26 mouse cellular contexts compared by ENCODE assay signal in genomic region chr13:69506341-69507086, GRCm38 (mm10). TPM values are rescaled to one million over a fixed set of nuclear protein-coding genes. Genes with fewer than 3 reads are reported as not detected.
DNase-seq lines count a peak whose midpoint lies in the region; ATAC-seq and TF ChIP-seq lines count a peak whose summit lies in the region.
"Had no signal": no experiment of that assay in that cellular context is flagged by ENCODE, and none has a peak within 500 bp of the region (broad histone marks: within the 10 kb centered on the region; RNA-seq: fewer than 3 reads in every experiment).

No protein-coding gene starts in this region.

- no peak for DNase-seq in lung, postnatal 0 days (ENCODE audit: low spot score)
- DNase-seq in lung, postnatal 10 days, result no peak
- no peak for DNase-seq in stomach, postnatal 0 days (ENCODE audit: low spot score)
- no peak for DNase-seq in ovary, postnatal 36 days (ENCODE audit: low spot score)
- no peak for DNase-seq in kidney, adult 18-20 months
- no peak for DNase-seq in right cerebral cortex, postnatal 14 days
- DNase-seq: adrenal gland, postnatal 36 days; cerebellum, adult 11-12 months; cerebellum, postnatal 14 days; gastrocnemius, postnatal 14 days; heart, adult 11 months; heart, postnatal 10 days; kidney, adult 8-10 months; kidney, postnatal 10 days; lung, embryonic 14.5 days; lung, postnatal 4 days; right cerebral cortex, adult 18-20 months had no signal

- H3K4me3 ChIP-seq in lung, postnatal 0 days (ENCODE audit: low read depth, low read length), result no peak overlapping the region
- no peak overlapping the region for H3K4me3 ChIP-seq in liver, embryonic 15.5 days (replicated peaks)
- no peak overlapping the region for H3K4me3 ChIP-seq in stomach, postnatal 0 days (ENCODE audit: low read depth, low read length)
- H3K4me3 ChIP-seq: embryonic facial prominence, embryonic 13.5 days; hindbrain, embryonic 12.5 days; limb, embryonic 13.5 days; midbrain, embryonic 10.5 days had no signal

- no peak for TF ChIP-seq CTCF in lung, postnatal 0 days (IDR thresholded peaks at IDR 0.05)
- no peak for TF ChIP-seq CTCF in stomach, postnatal 0 days (IDR thresholded peaks at IDR 0.05; ENCODE audit: low read depth)

- H3K36me3 ChIP-seq in lung, postnatal 0 days (ENCODE audit: insufficient read depth, low read length), result peaks cover 45% of the 10 kb centered on the region
- H3K36me3 ChIP-seq in liver, embryonic 15.5 days (replicated peaks), result peaks cover 91% of the 10 kb centered on the region
- peaks cover 34% of the 10 kb centered on the region for H3K36me3 ChIP-seq in stomach, postnatal 0 days (ENCODE audit: control insufficient read depth, insufficient read depth, low read length)

- no peaks in the 10 kb centered on the region for H3K27me3 ChIP-seq in lung, postnatal 0 days (replicated peaks; ENCODE audit: insufficient read depth, low read length)
- no peaks in the 10 kb centered on the region for H3K27me3 ChIP-seq in liver, embryonic 15.5 days
- H3K27me3 ChIP-seq in stomach, postnatal 0 days (ENCODE audit: control insufficient read depth, insufficient read depth, low read length), result no peaks in the 10 kb centered on the region
- H3K27me3 ChIP-seq: embryonic facial prominence, embryonic 13.5 days; hindbrain, embryonic 12.5 days; limb, embryonic 13.5 days; Patski had no signal

- no peaks in the 10 kb centered on the region for H3K9me3 ChIP-seq in lung, postnatal 0 days (ENCODE audit: low read length)
- H3K9me3 ChIP-seq in liver, embryonic 15.5 days (replicated peaks), result no peaks in the 10 kb centered on the region
- no peaks in the 10 kb centered on the region for H3K9me3 ChIP-seq in stomach, postnatal 0 days (ENCODE audit: control insufficient read depth, low read length)
- H3K9me3 ChIP-seq: embryonic facial prominence, embryonic 13.5 days; hindbrain, embryonic 12.5 days; limb, embryonic 13.5 days; midbrain, embryonic 10.5 days had no signal

- no peaks in the 10 kb centered on the region for H3K4me1 ChIP-seq in lung, postnatal 0 days (ENCODE audit: insufficient read depth, low read depth, low read length)
- H3K4me1 ChIP-seq in liver, embryonic 15.5 days (replicated peaks), result peaks cover 44% of the 10 kb centered on the region
- H3K4me1 ChIP-seq in stomach, postnatal 0 days (replicated peaks; ENCODE audit: control insufficient read depth, insufficient read depth), result no peaks in the 10 kb centered on the region
- H3K4me1 ChIP-seq: hindbrain, embryonic 12.5 days; midbrain, embryonic 10.5 days had no signal

- TF ChIP-seq EP300 in lung, postnatal 0 days (IDR thresholded peaks at IDR 0.05), result no peak
- no peak for TF ChIP-seq EP300 in stomach, postnatal 0 days (optimal IDR thresholded peaks at IDR 0.05)

- H3K4me2 ChIP-seq in lung, postnatal 0 days (replicated peaks; ENCODE audit: low read depth, low read length), result no peak overlapping the region
- H3K4me2 ChIP-seq in liver, embryonic 15.5 days, result 0 out of 2 replicates have a peak overlapping the region, but pooled peaks have one; percentile 25
- no peak overlapping the region for H3K4me2 ChIP-seq in stomach, postnatal 0 days (replicated peaks; ENCODE audit: low read depth)
- H3K4me2 ChIP-seq: embryonic facial prominence, embryonic 13.5 days; heart, embryonic 11.5 days; hindbrain, embryonic 12.5 days; limb, embryonic 13.5 days; lung, embryonic 14.5 days had no signal

- WGBS in lung, postnatal 0 days, result 64% methylated on average over 12 of the region's 12 CpGs
- 31% methylated on average over 12 of the region's 12 CpGs for WGBS in liver, embryonic 15.5 days (ENCODE audit: insufficient replicate concordance)
- 74% methylated on average over 12 of the region's 12 CpGs for WGBS in stomach, postnatal 0 days

- no peak overlapping the region for H3K9ac ChIP-seq in lung, postnatal 0 days (replicated peaks; ENCODE audit: low read depth)
- no peak overlapping the region for H3K9ac ChIP-seq in liver, embryonic 15.5 days
- no peak overlapping the region for H3K9ac ChIP-seq in stomach, postnatal 0 days (ENCODE audit: low read length)
- H3K9ac ChIP-seq: embryonic facial prominence, embryonic 13.5 days; hindbrain, embryonic 12.5 days; limb, embryonic 13.5 days; lung, embryonic 14.5 days had no signal

- H3K27ac ChIP-seq in lung, postnatal 0 days (ENCODE audit: low read length), result no peak overlapping the region
- H3K27ac ChIP-seq in liver, embryonic 15.5 days (replicated peaks), result peak overlapping the region; percentile 66; the same call in 1 of the 2 replicates
- H3K27ac ChIP-seq in stomach, postnatal 0 days (replicated peaks), result no peak overlapping the region
- H3K27ac ChIP-seq: embryonic facial prominence, embryonic 13.5 days; hindbrain, embryonic 12.5 days; limb, embryonic 13.5 days; midbrain, embryonic 10.5 days had no signal

- peak; percentile 37 for ATAC-seq in lung, postnatal 0 days
- ATAC-seq in erythroid progenitor cell, adult 5-6 weeks (replicated peaks; ENCODE audit: low FRiP score, poor library complexity, severe bottlenecking), result peak; percentile 39; the same call in 1 of the 2 replicates
- peak; percentile 85 for ATAC-seq in liver, embryonic 15.5 days (ENCODE audit: insufficient read depth)
- peak; percentile 38; the same call in 1 of the 2 replicates for ATAC-seq in stomach, postnatal 0 days (ENCODE audit: low FRiP score, low TSS enrichment)
- ATAC-seq: forebrain, embryonic 14.5 days; Patski had no signal

RNA-seq across cellular contexts. Expression of gene Nsun2, which starts 27.0 kb away (rescaled TPM):
- 34.7 and 38.1 TPM in 2 replicates for polyA plus RNA-seq in lung, postnatal 0 days (2015; fragmentation: Nextera tagmentation; extraction: Ambion mirVana)
- total RNA-seq in erythroid progenitor cell, adult 5-6 weeks (2015; ENCODE audit: low replicate concordance), result 21.8 and 22.3 TPM in 2 replicates
- 28.1 and 33.8 TPM in 2 replicates for total RNA-seq in erythroid progenitor cell, adult 5-6 weeks (2017; ENCODE audit: low replicate concordance)
- polyA plus RNA-seq in liver, embryonic 15.5 days (2015; fragmentation: Nextera tagmentation; extraction: Ambion mirVana), result 82.4 and 84.3 TPM in 2 replicates
- polyA plus RNA-seq in stomach, postnatal 0 days (2015; fragmentation: Nextera tagmentation; extraction: Ambion mirVana), result 68.6 and 69.7 TPM in 2 replicates

RNA-seq across cellular contexts. Expression of gene Tent4a, which starts 27.9 kb away (rescaled TPM):
- 3.1 TPM in 2 replicates for polyA plus RNA-seq in lung, postnatal 0 days (2015; fragmentation: Nextera tagmentation; extraction: Ambion mirVana)
- total RNA-seq in erythroid progenitor cell, adult 5-6 weeks (2015; ENCODE audit: low replicate concordance), result 34.0 and 37.5 TPM in 2 replicates
- 33.8 and 48.0 TPM in 2 replicates for total RNA-seq in erythroid progenitor cell, adult 5-6 weeks (2017; ENCODE audit: low replicate concordance)
- polyA plus RNA-seq in liver, embryonic 15.5 days (2015; fragmentation: Nextera tagmentation; extraction: Ambion mirVana), result 2.0 and 2.8 TPM in 2 replicates
- polyA plus RNA-seq in stomach, postnatal 0 days (2015; fragmentation: Nextera tagmentation; extraction: Ambion mirVana), result 2.6 and 3.1 TPM in 2 replicates
